Mouse (Mus musculus): ENCODE results near the gene Zmynd19. TPM values are rescaled to one million over a fixed set of nuclear protein-coding genes. Genes with fewer than 3 reads are reported as not detected.
"Not testable (repeated sequence)": the region's sequence is repeated elsewhere in the genome, so short reads cannot be mapped to it uniquely, and the experiment has no call there.

Gene Zmynd19
- total and polyA plus RNA-seq, 3 experiments = 6.4 to 17.5 (median 16.7) TPM

DNA sequence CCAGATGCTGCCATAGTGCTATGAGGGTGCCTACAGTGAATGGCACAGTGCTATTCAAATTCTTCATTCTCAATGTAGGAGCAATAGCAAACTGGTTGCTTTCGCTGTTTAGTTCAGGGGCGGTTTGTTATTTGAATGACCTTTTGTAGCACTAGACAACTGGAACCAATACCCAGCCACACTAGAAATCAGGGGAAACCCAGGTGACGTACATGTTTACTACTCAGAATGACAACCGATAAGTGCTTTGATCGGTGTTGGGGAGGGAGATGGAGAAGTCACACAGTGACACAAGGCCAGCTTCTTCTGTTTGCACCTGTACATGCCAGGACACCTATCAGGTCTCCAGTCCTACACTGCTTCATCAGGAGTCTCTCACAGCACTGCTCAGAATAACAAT, 20.0 kb upstream of the Zmynd19 start:
- intact Hi-C loops (cut with DNase I) = no loop called here
- WGBS = 92% methylated on average over 5 of the region's 5 CpGs

DNA sequence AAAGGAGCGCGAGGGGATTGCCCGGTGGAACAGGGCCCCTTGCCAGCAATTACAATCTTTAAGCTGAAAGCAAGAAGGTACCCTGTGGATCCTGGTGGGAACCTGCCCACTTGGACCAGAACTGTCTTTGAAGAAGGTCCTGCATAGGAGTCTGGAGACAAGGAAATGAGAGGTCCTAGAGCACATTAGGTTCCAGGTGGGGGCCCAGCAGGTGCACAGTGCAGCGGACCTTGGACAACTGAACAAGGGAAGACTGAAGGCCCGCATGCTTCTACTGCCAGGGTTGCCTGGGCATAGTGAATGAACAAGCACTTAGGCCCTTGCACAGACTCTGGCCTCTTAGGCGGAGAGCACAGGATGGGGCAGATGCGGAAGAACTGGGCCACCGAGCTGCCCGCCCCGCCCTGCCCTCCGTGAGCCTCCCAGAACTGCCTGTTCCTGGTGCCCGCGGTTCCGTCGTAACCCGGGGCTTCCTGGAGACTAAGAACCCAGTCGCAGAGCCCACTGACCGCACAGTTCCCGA, 15.1 kb upstream of the Zmynd19 start:
- intact Hi-C loops (cut with DNase I) = no loop called here
- no peak for DNase-seq
- H3K4me3 ChIP-seq = peak overlapping the region; percentile 89
- H3K27me3 ChIP-seq (ENCODE audit: control insufficient read depth, insufficient read depth, low read length) = no peaks in the 10 kb centered on the region
- WGBS = 13% methylated on average over 19 of the region's 19 CpGs
- H3K36me3 ChIP-seq (ENCODE audit: control insufficient read depth, insufficient read depth, low read length) = no peaks in the 10 kb centered on the region
- H3K27ac ChIP-seq = peak overlapping the region; percentile 79
- no peaks in the 10 kb centered on the region for H3K79me2 ChIP-seq (replicated peaks; ENCODE audit: control insufficient read depth, insufficient read depth, low read length)
- no peak for TF ChIP-seq POLR2A (IDR thresholded peaks at IDR 0.05; ENCODE audit: insufficient read depth, low read depth, low read length)
- TF ChIP-seq EP300 (IDR thresholded peaks at IDR 0.05; ENCODE audit: insufficient read depth, low read depth, low read length) = no peak
- TF ChIP-seq CTCF (IDR thresholded peaks at IDR 0.05) = no peak
- H3K4me1 ChIP-seq (ENCODE audit: control insufficient read depth, insufficient read depth, low read length) = 0 out of 2 replicates have a peak, but pooled peaks cover 2% of the 10 kb centered on the region
- H3K9ac ChIP-seq (ENCODE audit: low read depth, low read length) = peak overlapping the region; percentile 81

More for the DNA sequence above, 20.0 kb upstream of the Zmynd19 start:
- no peak overlapping the region for H3K4me3 ChIP-seq
- no peaks in the 10 kb centered on the region for H3K79me2 ChIP-seq (replicated peaks; ENCODE audit: control insufficient read depth, insufficient read depth, low read length)
- no peak for DNase-seq
- H3K36me3 ChIP-seq (ENCODE audit: control insufficient read depth, insufficient read depth, low read length) = no peaks in the 10 kb centered on the region
- no peak overlapping the region for H3K27ac ChIP-seq
- H3K27me3 ChIP-seq (ENCODE audit: control insufficient read depth, insufficient read depth, low read length) = no peaks in the 10 kb centered on the region
- peaks cover 10% of the 10 kb centered on the region for H3K4me1 ChIP-seq (ENCODE audit: control insufficient read depth, insufficient read depth, low read length)
- H3K9ac ChIP-seq (ENCODE audit: low read depth, low read length) = no peak overlapping the region
- TF ChIP-seq POLR2A (IDR thresholded peaks at IDR 0.05; ENCODE audit: insufficient read depth, low read depth, low read length) = no peak
- no peak for TF ChIP-seq EP300 (IDR thresholded peaks at IDR 0.05; ENCODE audit: insufficient read depth, low read depth, low read length)
- TF ChIP-seq CTCF (IDR thresholded peaks at IDR 0.05) = no peak

DNA sequence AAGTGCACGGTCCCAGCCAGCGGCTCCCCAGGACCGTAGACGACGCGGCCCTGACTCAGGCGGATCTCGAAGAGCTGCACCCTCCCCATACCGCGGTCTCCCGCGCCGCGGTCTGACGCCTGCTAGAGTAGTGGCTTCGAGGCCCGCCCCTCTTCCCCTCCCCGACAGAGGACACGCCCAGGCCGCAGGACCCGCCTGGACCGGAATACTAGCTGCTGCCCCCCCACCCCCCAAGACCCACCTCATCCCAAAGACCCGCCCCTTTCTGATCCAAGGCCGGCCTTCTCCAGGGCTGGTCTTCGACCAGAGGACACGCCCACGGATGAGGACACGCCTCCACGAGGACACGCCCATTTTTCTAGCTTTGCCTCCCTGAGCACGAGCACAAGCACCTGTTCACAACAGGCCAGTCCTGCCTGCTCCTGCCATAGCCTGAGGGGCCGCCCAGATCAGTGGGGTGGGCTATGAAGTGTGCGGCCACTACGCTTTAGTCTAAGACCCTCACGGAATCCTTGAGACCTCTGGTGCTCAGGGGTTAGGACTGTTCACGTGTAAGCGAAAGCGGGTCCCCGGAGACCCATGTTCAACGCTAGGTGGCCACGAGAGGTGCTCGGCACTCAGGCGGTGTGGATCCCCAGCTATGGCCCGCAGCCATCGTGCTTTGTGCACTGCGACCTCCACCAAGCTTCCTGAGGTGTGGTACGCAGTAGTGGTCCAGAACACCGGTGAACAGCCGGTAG, 14.4 kb upstream of the Zmynd19 start, which contains the start of gene Arrdc1:
Gene Arrdc1, minus strand, starts transcription at position 196 of the 740 bp plus-strand sequence.
- Histone ChIP-seq H3K27ac (peak within 1 kb of the TSS; percentile 79), H3K27me3 (ENCODE audit: control insufficient read depth, insufficient read depth, low read length) (no peaks in the 10 kb centered on the region), H3K4me3 (peak within 1 kb of the TSS; percentile 89), H3K36me3 (ENCODE audit: control insufficient read depth, insufficient read depth, low read length) (no peaks in the 10 kb centered on the region), H3K79me2 (replicated peaks; ENCODE audit: control insufficient read depth, insufficient read depth, low read length) (no peaks in the 10 kb centered on the region), H3K4me1 (ENCODE audit: control insufficient read depth, insufficient read depth, low read length) (0 out of 2 replicates have a peak, but pooled peaks cover 2% of the 10 kb centered on the region), H3K9ac (ENCODE audit: low read depth, low read length) (peak within 1 kb of the TSS; percentile 81)
- DNase-seq = peak; percentile 89 to 92
- no peak for TF ChIP-seq EP300 (IDR thresholded peaks at IDR 0.05; ENCODE audit: insufficient read depth, low read depth, low read length)
- TF ChIP-seq POLR2A (IDR thresholded peaks at IDR 0.05; ENCODE audit: insufficient read depth, low read depth, low read length) = peak; percentile 73
- peak; percentile 63 for TF ChIP-seq CTCF (IDR thresholded peaks at IDR 0.05)
- intact Hi-C loops (cut with DNase I) = loop anchor here (5.0 kb wide), 2 partner anchors 37 to 83 kb away; no protein-coding TSS in a partner anchor
- under 1% methylated on average over 48 of the region's 49 CpGs for WGBS

DNA sequence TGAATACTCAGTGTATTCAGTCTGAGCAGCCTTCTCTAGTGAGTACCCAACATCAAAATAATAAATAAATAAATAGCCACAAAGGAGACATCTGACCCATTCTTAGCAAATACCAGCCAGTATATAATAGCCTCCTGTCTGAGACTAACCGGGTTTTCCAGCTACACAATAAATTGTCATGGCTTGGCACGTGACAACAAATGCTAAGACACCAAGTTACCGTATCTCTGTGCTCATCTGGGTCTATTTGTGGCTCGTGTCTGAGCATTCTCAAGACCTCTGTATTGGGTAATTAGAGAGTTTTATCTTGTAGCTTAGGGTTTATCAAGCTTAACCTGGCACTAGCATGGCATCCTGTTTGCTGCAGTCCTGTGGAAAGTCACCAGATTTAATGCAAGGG, 7.5 kb upstream of the Zmynd19 start:
- TF ChIP-seq POLR2A (IDR thresholded peaks at IDR 0.05; ENCODE audit: insufficient read depth, low read depth, low read length) (no peak), EP300 (IDR thresholded peaks at IDR 0.05; ENCODE audit: insufficient read depth, low read depth, low read length) (no peak), CTCF (IDR thresholded peaks at IDR 0.05) (no peak)
- Histone ChIP-seq H3K27ac (no peak overlapping the region), H3K4me3 (no peak overlapping the region), H3K79me2 (replicated peaks; ENCODE audit: control insufficient read depth, insufficient read depth, low read length) (no peaks in the 10 kb centered on the region), H3K9ac (ENCODE audit: low read depth, low read length) (no peak overlapping the region), H3K27me3 (ENCODE audit: control insufficient read depth, insufficient read depth, low read length) (no peaks in the 10 kb centered on the region), H3K4me1 (ENCODE audit: control insufficient read depth, insufficient read depth, low read length) (no peaks in the 10 kb centered on the region), H3K36me3 (ENCODE audit: control insufficient read depth, insufficient read depth, low read length) (no peaks in the 10 kb centered on the region)
- DNase-seq = no peak
- intact Hi-C loops (cut with DNase I) = no loop called here
- WGBS = 60% methylated on average over 4 of the region's 4 CpGs

DNA sequence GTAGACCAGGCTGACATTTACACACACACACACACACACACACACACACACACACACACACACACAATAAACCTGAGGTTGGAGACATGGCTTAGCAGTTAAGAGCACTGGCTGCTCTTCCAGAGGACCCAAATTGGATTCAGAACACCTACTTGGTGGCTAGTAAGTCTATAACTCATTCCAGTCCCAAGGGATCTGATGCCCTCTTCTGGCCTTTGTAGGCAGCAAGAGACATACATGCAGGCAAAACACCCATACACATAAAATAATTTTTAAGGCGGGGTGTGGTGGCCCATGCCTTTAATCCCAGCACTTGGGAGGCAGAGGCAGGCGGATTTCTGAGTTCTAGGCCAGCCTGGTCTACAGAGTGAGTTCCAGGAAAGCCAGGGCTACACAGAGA, 5.3 kb upstream of the Zmynd19 start:
- H3K36me3 ChIP-seq (ENCODE audit: control insufficient read depth, insufficient read depth, low read length); H3K4me1 ChIP-seq (ENCODE audit: control insufficient read depth, insufficient read depth, low read length); H3K79me2 ChIP-seq (replicated peaks; ENCODE audit: control insufficient read depth, insufficient read depth, low read length); H3K27ac ChIP-seq; H3K9ac ChIP-seq (ENCODE audit: low read depth, low read length); H3K4me3 ChIP-seq; DNase-seq; intact Hi-C loops (cut with DNase I); H3K27me3 ChIP-seq (ENCODE audit: control insufficient read depth, insufficient read depth, low read length): not testable (repeated sequence)
- peak; percentile 58 for TF ChIP-seq CTCF (IDR thresholded peaks at IDR 0.05)
- WGBS = 48% methylated on average over 2 of the region's 2 CpGs

DNA sequence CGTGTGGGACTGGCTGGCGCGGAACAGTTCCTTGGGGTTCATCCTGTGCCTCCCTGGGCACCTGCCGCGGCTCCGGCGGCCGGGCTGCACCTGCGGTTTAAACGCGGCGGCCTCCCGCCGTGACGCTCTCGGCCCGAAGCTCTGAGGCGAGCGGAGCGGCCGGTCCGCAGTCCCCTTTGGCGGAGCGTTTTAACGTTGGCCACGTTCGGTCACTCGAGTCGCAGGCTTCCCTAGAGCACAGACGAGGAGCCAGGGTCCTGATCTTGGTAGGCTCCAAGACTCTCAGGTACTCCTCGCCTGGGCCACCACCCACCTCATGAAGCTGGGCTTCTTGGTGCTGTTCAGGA, 570 bp downstream of the Zmynd19 start:
- H3K4me1 ChIP-seq (ENCODE audit: control insufficient read depth, insufficient read depth, low read length) = peaks cover 3% of the 10 kb centered on the region
- H3K36me3 ChIP-seq (ENCODE audit: control insufficient read depth, insufficient read depth, low read length) = no peaks in the 10 kb centered on the region
- 1% methylated on average over 31 of the region's 31 CpGs for WGBS
- H3K27me3 ChIP-seq (ENCODE audit: control insufficient read depth, insufficient read depth, low read length) = no peaks in the 10 kb centered on the region
- peak overlapping the region; percentile 88 for H3K9ac ChIP-seq (ENCODE audit: low read depth, low read length)
- intact Hi-C loops (cut with DNase I) = no loop called here
- no peak for TF ChIP-seq POLR2A (IDR thresholded peaks at IDR 0.05; ENCODE audit: insufficient read depth, low read depth, low read length)
- TF ChIP-seq EP300 (IDR thresholded peaks at IDR 0.05; ENCODE audit: insufficient read depth, low read depth, low read length) = no peak
- TF ChIP-seq CTCF (IDR thresholded peaks at IDR 0.05) = no peak
- H3K27ac ChIP-seq = peak overlapping the region; percentile 55; the same call in 1 of the 2 replicates
- peak overlapping the region; percentile 90 for H3K4me3 ChIP-seq
- H3K79me2 ChIP-seq (replicated peaks; ENCODE audit: control insufficient read depth, insufficient read depth, low read length) = no peaks in the 10 kb centered on the region
- no peak for DNase-seq

Data from heart, adult 2 months (tissue).